Mouse (Mus musculus) limb, embryonic 14.5 days (tissue): ENCODE measurements around the gene S100a4. TPM values are rescaled to one million over a fixed set of nuclear protein-coding genes. Genes with fewer than 3 reads are reported as not detected.

Source experiments
- ATAC-seq: fragments of 200-750 bp; cut with Nextera tagmentation; 2 replicates; pipeline ENCODE4 v1.8.0; 2017; ENCODE audit warnings: low read depth, moderate number of reproducible peaks, moderate TSS enrichment; ENCODE audit not compliant: low FRiP score
- DNase-seq: peaks from one replicate; pipeline ENCODE4 v3.0.0-alpha.2; 2015; ENCODE audit warnings: low spot score
- H3K27ac ChIP-seq: fragments of 300-500 bp; sonication (generic); replicated peaks from 2 replicates; pipeline ENCODE4 v1.5.1; 2014; ENCODE audit warnings: low read depth, mild to moderate bottlenecking, low read length, moderate library complexity, mixed read lengths
- H3K27me3 ChIP-seq: fragments of 300-500 bp; sonication (generic); 2 replicates; pipeline ENCODE4 v1.6.1; 2014; ENCODE audit warnings: low read length, mixed read lengths; ENCODE audit not compliant: control insufficient read depth, insufficient read depth
- H3K36me3 ChIP-seq: fragments of 300-500 bp; sonication (generic); 2 replicates; pipeline ENCODE4 v1.6.1; 2014; ENCODE audit warnings: mild to moderate bottlenecking, low read length, moderate library complexity, mixed read lengths; ENCODE audit not compliant: control insufficient read depth, insufficient read depth
- H3K4me1 ChIP-seq: fragments of 300-500 bp; sonication (generic); 2 replicates; pipeline ENCODE4 v1.6.1; 2014; ENCODE audit warnings: antibody characterized with exemption, low read length, mixed read lengths; ENCODE audit not compliant: control insufficient read depth, insufficient read depth
- H3K4me2 ChIP-seq: fragments of 300-500 bp; sonication (generic); replicated peaks from 2 replicates; pipeline ENCODE4 v1.6.1; 2014; ENCODE audit warnings: low read depth, mild to moderate bottlenecking, low read length, moderate library complexity; ENCODE audit not compliant: severe bottlenecking
- H3K4me3 ChIP-seq: fragments of 300-500 bp; sonication (generic); replicated peaks from 2 replicates; pipeline ENCODE4 v1.5.1; 2014; ENCODE audit warnings: low read length
- H3K9ac ChIP-seq: fragments of 300-500 bp; sonication (generic); 2 replicates; pipeline ENCODE4 v1.6.1; 2014; ENCODE audit warnings: mild to moderate bottlenecking, low read depth, low read length, moderate library complexity; ENCODE audit not compliant: severe bottlenecking
- H3K9me3 ChIP-seq: fragments of 300-500 bp; sonication (generic); 2 replicates; pipeline ENCODE4 v1.6.1; 2016; ENCODE audit warnings: low read length; ENCODE audit not compliant: control insufficient read depth
- POLR2A ChIP-seq: fragments of 200-500 bp; IDR thresholded peaks from 2 replicates; pipeline ENCODE4 v1.8.0; 2012; ENCODE audit warnings: inconsistent platforms, mild to moderate bottlenecking, moderate library complexity, borderline replicate concordance; ENCODE audit not compliant: insufficient read depth, insufficient read length; ENCODE audit errors: extremely low read depth
- WGBS: fragments of 180-500 bp; shearing (Covaris S2); extraction: QIAGEN DNeasy Blood & Tissue Kit; methylation state at CpG from one replicate; pipeline ENCODE4 v1.1.7; 2014; 5-methylcytosine and 5-hydroxymethylcytosine counted together
- polyA plus RNA-seq, 2 experiments: library from polyadenylated mRNA; depleted of rRNA in 1 of 2; stranded (reverse) in 1 of 2; unstranded in 1 of 2; fragments of >200 nt; fragmentation: Nextera tagmentation in 1 of 2; extraction: Ambion mirVana in 1 of 2; gene quantifications; 2 replicates each; pipeline versions ENCODE4 v1.2.1 to v1.2.3; 2012 to 2014

S100a4 gene
- polyA plus RNA-seq, 2 experiments, result 18.0 to 26.2 TPM

DNA sequence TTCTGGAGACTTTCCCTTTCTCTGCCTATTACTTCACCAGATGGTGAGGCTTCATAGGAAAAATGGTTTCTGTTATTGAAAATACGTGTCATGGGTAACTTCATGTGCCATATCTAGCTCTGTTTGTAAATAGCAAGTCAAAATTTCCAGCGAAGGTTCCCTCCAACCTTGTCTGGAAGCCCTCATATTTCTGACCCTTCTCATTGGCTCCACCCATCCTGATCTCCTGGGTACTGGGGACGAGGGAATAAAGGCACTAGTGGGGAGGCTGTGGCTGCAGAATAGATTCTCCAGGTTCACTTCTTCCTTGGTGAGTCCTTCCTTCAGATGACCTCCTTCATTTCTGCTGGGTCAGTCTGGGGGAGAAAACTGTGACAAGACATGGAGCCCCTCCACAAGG, 4.7 kb downstream of the S100a4 start, which contains the start of gene S100a5:
Gene S100a5, plus strand, starts transcription at position 301 of the 400 bp plus-strand sequence.
- Histone ChIP-seq H3K27ac (no peak within 1 kb of the TSS), H3K9ac (no peak within 1 kb of the TSS), H3K27me3 (no peaks in the 10 kb centered on the region), H3K4me3 (no peak within 1 kb of the TSS), H3K36me3 (no peaks in the 10 kb centered on the region), H3K4me1 (peaks cover 41% of the 10 kb centered on the region), H3K4me2 (no peak within 1 kb of the TSS), H3K9me3 (no peaks in the 10 kb centered on the region)
- 77% methylated on average over 3 of the region's 3 CpGs for WGBS
- DNase-seq, result no peak
- ATAC-seq, result no peak
- TF ChIP-seq POLR2A, result no peak

GRCm38 (mm10) chr3:90609102-90609501, 5.5 kb downstream of the S100a4 start:
- DNase-seq (no peak), ATAC-seq (no peak)
- TF ChIP-seq POLR2A, result no peak
- Histone ChIP-seq H3K4me1 (peaks cover 40% of the 10 kb centered on the region), H3K9me3 (no peaks in the 10 kb centered on the region), H3K4me3 (no peak overlapping the region), H3K27me3 (no peaks in the 10 kb centered on the region), H3K36me3 (no peaks in the 10 kb centered on the region), H3K9ac (no peak overlapping the region), H3K27ac (no peak overlapping the region), H3K4me2 (no peak overlapping the region)

GRCm38 (mm10) chr3:90611494-90611893, 7.9 kb downstream of the S100a4 start:
- Histone ChIP-seq H3K27me3 (no peaks in the 10 kb centered on the region), H3K9ac (no peak overlapping the region), H3K27ac (no peak overlapping the region), H3K4me1 (peaks cover 30% of the 10 kb centered on the region; the same call in 1 of the 2 replicates), H3K4me2 (no peak overlapping the region), H3K4me3 (no peak overlapping the region), H3K9me3 (no peaks in the 10 kb centered on the region), H3K36me3 (no peaks in the 10 kb centered on the region)
- ATAC-seq (no peak), DNase-seq (no peak)
- 93% methylated on average over 3 of the region's 3 CpGs for WGBS
- no peak for TF ChIP-seq POLR2A

DNA sequence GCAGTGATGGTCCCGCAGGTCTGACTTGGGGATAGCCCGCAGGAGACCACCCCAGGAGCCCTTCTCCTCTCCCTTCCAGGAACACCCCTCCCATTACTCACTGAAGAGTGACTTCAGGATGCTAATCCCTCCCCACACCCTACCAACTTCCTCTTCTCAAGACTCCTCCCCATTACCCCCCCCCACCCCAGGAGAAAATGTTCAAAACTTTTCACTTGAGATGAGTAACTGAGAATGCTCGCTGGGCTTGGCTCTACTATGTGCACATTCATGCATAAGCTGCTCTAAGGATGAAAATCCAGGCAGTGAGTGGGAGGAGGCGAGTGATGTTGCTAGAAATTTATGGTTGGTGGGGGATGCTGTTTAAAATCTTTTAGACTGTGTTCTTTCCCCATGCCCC, 8.5 kb downstream of the S100a4 start:
- Histone ChIP-seq H3K36me3 (no peaks in the 10 kb centered on the region), H3K27ac (no peak overlapping the region), H3K9ac (no peak overlapping the region), H3K27me3 (no peaks in the 10 kb centered on the region), H3K9me3 (no peaks in the 10 kb centered on the region), H3K4me1 (peaks cover 30% of the 10 kb centered on the region; the same call in 1 of the 2 replicates), H3K4me2 (no peak overlapping the region), H3K4me3 (no peak overlapping the region)
- ATAC-seq (no peak), DNase-seq (no peak)
- WGBS, result 64% methylated on average over 4 of the region's 4 CpGs
- no peak for TF ChIP-seq POLR2A

- WGBS, result 2% methylated on average over 23 of the region's 23 CpGs
Observed at GRCm38 (mm10) chr3:90612728-90613291, 9.2 kb downstream of the S100a4 start, which contains the start of gene S100a6. TSS of gene S100a6 (plus strand) at chr3:90612882.

More at GRCm38 (mm10) chr3:90612728-90613291, 9.2 kb downstream of the S100a4 start, which contains the start of gene S100a6:
- Histone ChIP-seq H3K9me3 (no peaks in the 10 kb centered on the region), H3K27ac (no peak within 1 kb of the TSS), H3K4me1 (peaks cover 24% of the 10 kb centered on the region; the same call in 1 of the 2 replicates), H3K27me3 (no peaks in the 10 kb centered on the region), H3K4me3 (peak within 1 kb of the TSS; percentile 31), H3K4me2 (peak within 1 kb of the TSS; percentile 57), H3K36me3 (no peaks in the 10 kb centered on the region), H3K9ac (peak within 1 kb of the TSS; percentile 56)
- TF ChIP-seq POLR2A, result no peak
- DNase-seq (peak; percentile 75), ATAC-seq (peak; percentile 78)
